Mouse (Mus musculus) liver, embryonic 16.5 days (tissue): ENCODE data around the gene Plppr4. TPM values are rescaled to one million over a fixed set of nuclear protein-coding genes. Genes with fewer than 3 reads are reported as not detected.

ENCODE experiments used
- ATAC-seq: fragments of 200-750 bp; cut with Nextera tagmentation; 2 replicates; pipeline ENCODE4 v1.8.0; 2017; ENCODE audit warnings: low read depth, mild to moderate bottlenecking, moderate number of reproducible peaks, moderate library complexity
- H3K27ac ChIP-seq: fragments of 300-500 bp; sonication (generic); 2 replicates; pipeline ENCODE4 v1.5.1; 2014; ENCODE audit warnings: mild to moderate bottlenecking, low read length
- H3K27me3 ChIP-seq: fragments of 300-500 bp; sonication (generic); 2 replicates; pipeline ENCODE4 v1.6.1; 2014; ENCODE audit warnings: low read depth, low read length, mixed read lengths; ENCODE audit not compliant: control insufficient read depth, insufficient read depth
- H3K36me3 ChIP-seq: fragments of 300-500 bp; sonication (generic); 2 replicates; pipeline ENCODE4 v1.6.1; 2014; ENCODE audit warnings: mild to moderate bottlenecking; ENCODE audit not compliant: control insufficient read depth, insufficient read depth
- H3K4me1 ChIP-seq: fragments of 300-500 bp; sonication (generic); 2 replicates; pipeline ENCODE4 v1.6.1; 2014; ENCODE audit warnings: low read depth, low read length, mixed read lengths; ENCODE audit not compliant: control insufficient read depth
- H3K4me2 ChIP-seq: fragments of 300-500 bp; sonication (generic); 2 replicates; pipeline ENCODE4 v1.6.1; 2014; ENCODE audit warnings: low read depth, low read length, mixed read lengths
- H3K4me3 ChIP-seq: fragments of 300-500 bp; sonication (generic); 2 replicates; pipeline ENCODE4 v1.5.1; 2014; ENCODE audit warnings: low read depth, mild to moderate bottlenecking, low read length
- H3K9ac ChIP-seq: fragments of 300-500 bp; sonication (generic); 2 replicates; pipeline ENCODE4 v1.6.1; 2014; ENCODE audit warnings: low read depth, low read length
- H3K9me3 ChIP-seq: fragments of 300-500 bp; sonication (generic); replicated peaks from 2 replicates; pipeline ENCODE4 v1.6.1; 2016; ENCODE audit warnings: low read length; ENCODE audit not compliant: control insufficient read depth
- WGBS: fragments of 180-500 bp; shearing (Covaris S2); extraction: QIAGEN DNeasy Blood & Tissue Kit; methylation state at CpG from one replicate; pipeline ENCODE4 v1.1.7; 2014; ENCODE audit not compliant: insufficient replicate concordance; 5-methylcytosine and 5-hydroxymethylcytosine counted together
- microRNA-seq: library from miRNA; unstranded; fragments of <30 nt; microRNA quantifications from one replicate; pipeline ENCODE4, GENCODE M21; 2016
- polyA plus RNA-seq: library from polyadenylated mRNA; unstranded; fragments of >200 nt; fragmentation: Nextera tagmentation; extraction: Ambion mirVana; gene quantifications from 2 replicates; pipeline ENCODE4 v1.2.1, GENCODE M21; 2015

Plppr4 gene
- polyA plus RNA-seq, 1 experiment from 2014 or later, result 0.04 TPM

DNA sequence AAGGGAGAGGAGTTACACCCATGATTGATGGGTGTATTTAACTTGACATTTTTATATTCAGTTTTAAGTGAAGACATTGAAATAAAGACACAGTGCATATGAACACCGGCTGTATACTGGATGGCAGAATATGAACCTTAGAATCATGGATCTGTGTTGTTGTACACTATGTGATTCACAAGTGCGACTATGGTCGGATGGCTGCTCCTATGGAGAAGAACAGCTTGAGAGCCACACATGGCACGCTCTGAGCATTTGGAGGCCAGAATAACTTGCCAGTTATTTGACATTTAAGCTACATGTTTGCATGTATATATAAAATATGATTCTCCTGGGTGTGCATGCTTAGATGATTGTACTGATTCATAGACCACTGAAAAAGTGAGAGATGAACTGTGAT is 53.1 kb downstream of the Plppr4 start:
- H3K9me3 ChIP-seq, result no peaks in the 10 kb centered on the region
- H3K4me1 ChIP-seq, result no peaks in the 10 kb centered on the region
- H3K27me3 ChIP-seq, result no peaks in the 10 kb centered on the region
- no peak overlapping the region for H3K27ac ChIP-seq
- no peak for ATAC-seq
- no peak overlapping the region for H3K4me2 ChIP-seq
- H3K4me3 ChIP-seq, result no peak overlapping the region
- H3K9ac ChIP-seq, result no peak overlapping the region
- H3K36me3 ChIP-seq, result no peaks in the 10 kb centered on the region
- WGBS, result 69% methylated on average over 4 of the region's 4 CpGs

DNA sequence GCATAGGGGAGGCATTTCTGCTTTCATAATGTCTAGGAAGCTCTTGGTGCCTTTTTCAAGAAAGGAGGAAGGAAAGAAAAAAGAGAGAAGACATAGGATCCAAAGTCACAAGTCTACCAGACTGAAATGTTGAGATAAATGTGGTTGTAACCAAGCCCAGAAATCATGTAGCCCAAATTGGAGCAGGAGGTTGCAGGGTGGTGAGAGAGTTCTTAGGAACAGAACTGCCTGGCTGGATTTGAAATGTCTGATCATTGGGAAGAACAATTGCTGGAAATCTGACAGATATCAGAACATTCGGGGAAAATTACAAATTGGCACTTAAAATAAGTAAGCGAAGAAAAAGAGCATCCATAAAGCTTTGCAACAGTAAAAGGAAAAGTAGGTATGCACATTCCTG is 56.6 kb downstream of the Plppr4 start:
- H3K4me2 ChIP-seq, result no peak overlapping the region
- H3K36me3 ChIP-seq, result no peaks in the 10 kb centered on the region
- H3K4me1 ChIP-seq, result no peaks in the 10 kb centered on the region
- H3K27ac ChIP-seq, result no peak overlapping the region
- no peaks in the 10 kb centered on the region for H3K27me3 ChIP-seq
- WGBS, result 70% methylated on average over 2 of the region's 2 CpGs
- H3K9me3 ChIP-seq, result no peaks in the 10 kb centered on the region
- ATAC-seq, result no peak
- no peak overlapping the region for H3K4me3 ChIP-seq
- H3K9ac ChIP-seq, result no peak overlapping the region

DNA sequence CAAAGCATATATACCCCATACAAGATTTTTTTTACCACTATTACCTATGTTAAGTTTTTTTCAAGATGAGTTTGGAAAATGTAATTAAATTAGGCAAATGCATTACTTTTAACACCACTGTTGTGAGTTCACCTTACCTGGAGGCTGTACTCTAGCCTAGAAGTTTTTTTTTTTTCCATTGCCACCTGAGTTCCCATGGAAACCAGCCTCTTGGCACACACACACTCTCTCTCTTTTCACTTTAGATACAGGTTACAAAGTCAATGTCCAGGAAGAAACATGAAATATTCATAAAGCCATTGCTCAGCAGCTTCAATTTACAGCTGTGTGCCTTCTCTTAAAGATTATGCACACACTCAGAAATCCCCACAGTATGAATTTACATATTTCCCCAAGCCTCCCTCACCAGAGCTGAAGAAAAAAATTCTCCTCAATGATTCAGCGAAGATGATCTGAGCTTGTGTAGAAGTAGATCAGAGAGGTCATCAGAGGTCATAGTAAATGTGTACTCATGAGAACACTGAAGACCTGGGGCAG is 59.9 kb downstream of the Plppr4 start:
- Histone ChIP-seq H3K4me2 (no peak overlapping the region), H3K27ac (no peak overlapping the region), H3K4me3 (no peak overlapping the region), H3K9ac (no peak overlapping the region), H3K36me3 (no peaks in the 10 kb centered on the region), H3K27me3 (no peaks in the 10 kb centered on the region), H3K9me3 (no peaks in the 10 kb centered on the region), H3K4me1 (no peaks in the 10 kb centered on the region)
- whole genome bisulfite sequencing, result 37% methylated on average over 1 of the region's 1 CpGs
- ATAC-seq, result no peak

DNA sequence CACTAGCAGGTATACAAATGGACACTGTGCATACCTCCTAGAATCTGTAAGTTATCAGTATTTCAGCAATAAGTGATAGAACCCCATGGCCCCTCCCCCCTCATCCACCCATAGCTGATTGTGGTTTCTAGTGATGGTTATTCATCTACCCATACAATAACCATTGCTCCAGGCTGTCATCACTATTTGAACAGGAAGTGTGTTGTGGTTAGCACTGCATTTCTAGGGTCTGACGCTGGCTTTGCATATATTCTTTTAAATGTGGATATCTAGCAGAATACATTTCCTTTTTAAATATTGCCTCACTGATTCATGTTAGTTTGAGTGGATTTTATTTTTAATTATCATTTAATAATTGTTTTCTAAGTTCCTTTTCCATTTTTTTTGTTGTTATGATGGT is 62.9 kb downstream of the Plppr4 start:
- WGBS, result 12% methylated on average over 1 of the region's 1 CpGs

DNA sequence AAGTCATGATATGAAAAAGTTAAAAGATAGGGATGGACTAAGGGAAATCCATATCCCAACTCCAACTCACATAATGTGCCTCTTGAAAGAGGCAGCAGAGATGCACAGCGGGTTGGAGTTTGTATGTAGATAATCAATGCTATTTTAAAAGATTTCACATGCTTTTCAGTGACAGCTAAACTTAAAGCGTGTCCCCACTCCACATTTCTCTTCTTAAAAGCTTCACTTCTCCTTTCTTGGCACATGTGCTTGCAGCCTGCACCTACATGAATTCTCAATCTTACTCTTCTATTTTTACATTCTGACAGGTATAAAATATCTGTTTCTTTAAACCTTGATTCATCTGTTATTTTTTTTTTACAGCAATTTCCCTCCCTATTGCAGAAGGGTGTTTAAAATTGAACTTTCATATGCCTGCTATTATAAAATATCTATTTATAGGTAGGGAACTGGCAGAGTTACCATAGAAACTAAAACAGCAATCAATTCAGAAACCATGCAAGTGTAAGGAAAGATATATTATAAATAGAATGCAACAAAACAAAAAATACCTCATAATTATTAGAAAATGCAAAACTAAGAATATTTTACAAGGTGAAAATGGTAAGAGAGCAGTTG is 66.3 kb downstream of the Plppr4 start:
- no peak for ATAC-seq
- H3K4me1 ChIP-seq, result no peaks in the 10 kb centered on the region
- H3K9me3 ChIP-seq, result no peaks in the 10 kb centered on the region
- H3K27me3 ChIP-seq, result no peaks in the 10 kb centered on the region
- H3K9ac ChIP-seq, result no peak overlapping the region
- 48% methylated on average over 2 of the region's 2 CpGs for WGBS
- no peak overlapping the region for H3K4me3 ChIP-seq
- H3K4me2 ChIP-seq, result no peak overlapping the region
- H3K27ac ChIP-seq, result no peak overlapping the region
- H3K36me3 ChIP-seq, result no peaks in the 10 kb centered on the region

More for the DNA sequence above, 62.9 kb downstream of the Plppr4 start:
- no peak for ATAC-seq
- no peak overlapping the region for H3K4me3 ChIP-seq
- H3K4me1 ChIP-seq, result no peaks in the 10 kb centered on the region
- no peaks in the 10 kb centered on the region for H3K9me3 ChIP-seq
- no peak overlapping the region for H3K9ac ChIP-seq
- no peaks in the 10 kb centered on the region for H3K27me3 ChIP-seq
- no peak overlapping the region for H3K4me2 ChIP-seq
- no peaks in the 10 kb centered on the region for H3K36me3 ChIP-seq
- no peak overlapping the region for H3K27ac ChIP-seq

Small RNA genes within 50 kb of the gene (microRNA-seq; reads per million reads assigned to microRNA genes)
- not detected for gene Gm22408

Other genes with a start within 250 kb of the Plppr4 start
- gene Plppr5, start 214.0 kb upstream of the Plppr4 start, polyA plus RNA-seq, result 0.02 and 0.07 TPM in 2 replicates